Mouse (Mus musculus) midbrain, embryonic 12.5 days (tissue): ENCODE measurements around the gene Srpk2. TPM values are rescaled to one million over a fixed set of nuclear protein-coding genes. Genes with fewer than 3 reads are reported as not detected.

Experiments
- ATAC-seq: fragments of 200-750 bp; cut with Nextera tagmentation; 2 replicates; pipeline ENCODE4 v1.8.0; 2017; ENCODE audit warnings: low read depth, moderate TSS enrichment, moderate library complexity; ENCODE audit not compliant: low FRiP score
- H3K27ac ChIP-seq: fragments of 300-500 bp; sonication (generic); replicated peaks from 2 replicates; pipeline ENCODE4 v1.5.1; 2016; ENCODE audit warnings: mild to moderate bottlenecking
- H3K27me3 ChIP-seq: fragments of 300-500 bp; sonication (generic); 2 replicates; pipeline ENCODE4 v1.6.1; 2016; ENCODE audit warnings: mild to moderate bottlenecking
- H3K36me3 ChIP-seq: fragments of 300-500 bp; sonication (generic); 2 replicates; pipeline ENCODE4 v1.6.1; 2016
- H3K4me1 ChIP-seq: fragments of 300-500 bp; sonication (generic); 2 replicates; pipeline ENCODE4 v1.6.1; 2016
- H3K4me2 ChIP-seq: fragments of 300-500 bp; sonication (generic); replicated peaks from 2 replicates; pipeline ENCODE4 v1.6.1; 2016; ENCODE audit warnings: mild to moderate bottlenecking, moderate library complexity
- H3K4me3 ChIP-seq: fragments of 300-500 bp; sonication (generic); 2 replicates; pipeline ENCODE4 v1.5.1; 2016; ENCODE audit warnings: mild to moderate bottlenecking
- H3K9ac ChIP-seq: fragments of 300-500 bp; sonication (generic); replicated peaks from 2 replicates; pipeline ENCODE4 v1.6.1; 2016; ENCODE audit warnings: mild to moderate bottlenecking, moderate library complexity
- H3K9me3 ChIP-seq: fragments of 300-500 bp; sonication (generic); 2 replicates; pipeline ENCODE4 v1.6.1; 2016; ENCODE audit warnings: mild to moderate bottlenecking
- WGBS: fragments of 180-500 bp; shearing (Covaris S2); methylation state at CpG from one replicate; pipeline ENCODE4 v1.1.7; 2016; 5-methylcytosine and 5-hydroxymethylcytosine counted together
- polyA plus RNA-seq: library from polyadenylated mRNA; unstranded; fragments of >200 nt; fragmentation: Nextera tagmentation; extraction: Ambion mirVana; gene quantifications from 2 replicates; pipeline ENCODE4 v1.2.1, GENCODE M21; 2016

Gene Srpk2
- polyA plus RNA-seq, 1 experiment from 2014 or later = 77.3 TPM

DNA sequence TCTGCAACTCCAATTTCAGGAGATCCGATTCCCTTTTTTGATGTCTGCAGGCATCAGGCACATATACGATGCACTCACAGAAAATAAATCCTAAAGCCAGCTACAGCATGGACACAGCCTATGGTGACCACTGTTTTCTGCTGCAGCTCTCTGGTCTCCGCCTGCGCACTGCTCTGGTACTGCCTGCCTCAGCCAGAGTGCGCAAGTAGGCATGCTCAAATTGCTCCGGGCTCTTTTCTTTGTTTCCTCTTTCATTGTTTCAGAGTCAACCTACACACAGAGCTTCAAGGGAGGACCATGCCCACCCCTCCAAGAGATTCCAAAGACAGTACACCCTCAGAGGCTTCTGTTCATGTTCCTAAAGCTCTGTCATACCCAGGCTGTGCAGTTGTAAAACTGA, 175.8 kb downstream of the Srpk2 start:
- Histone ChIP-seq H3K27ac (no peak overlapping the region), H3K36me3 (peaks cover 39% of the 10 kb centered on the region)

DNA sequence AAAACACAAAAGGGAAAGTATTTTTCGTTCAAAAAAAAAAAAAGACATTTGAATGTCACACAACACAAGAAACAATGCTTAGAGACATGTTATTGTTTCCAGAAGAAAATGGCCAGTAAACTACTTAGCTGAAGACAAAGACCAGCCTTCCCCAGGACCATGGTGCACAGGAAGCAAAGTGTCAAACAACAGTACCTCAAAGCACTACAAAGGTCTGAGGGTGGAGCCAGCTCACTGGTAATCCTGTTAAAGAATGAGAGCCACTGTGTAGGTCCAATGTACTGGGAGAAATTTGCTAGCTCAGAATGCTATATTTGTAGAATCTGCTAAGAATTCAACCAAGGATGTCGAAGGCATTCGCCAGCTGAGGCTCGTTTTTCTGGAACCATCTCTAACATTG, 177.2 kb downstream of the Srpk2 start:
- no peak for ATAC-seq

More for the DNA sequence above, 175.8 kb downstream of the Srpk2 start:
- Histone ChIP-seq H3K9ac (no peak overlapping the region), H3K4me3 (no peak overlapping the region), H3K9me3 (no peaks in the 10 kb centered on the region), H3K4me1 (no peaks in the 10 kb centered on the region), H3K4me2 (no peak overlapping the region), H3K27me3 (no peaks in the 10 kb centered on the region)
- ATAC-seq = no peak
- 85% methylated on average over 6 of the region's 6 CpGs for WGBS

DNA sequence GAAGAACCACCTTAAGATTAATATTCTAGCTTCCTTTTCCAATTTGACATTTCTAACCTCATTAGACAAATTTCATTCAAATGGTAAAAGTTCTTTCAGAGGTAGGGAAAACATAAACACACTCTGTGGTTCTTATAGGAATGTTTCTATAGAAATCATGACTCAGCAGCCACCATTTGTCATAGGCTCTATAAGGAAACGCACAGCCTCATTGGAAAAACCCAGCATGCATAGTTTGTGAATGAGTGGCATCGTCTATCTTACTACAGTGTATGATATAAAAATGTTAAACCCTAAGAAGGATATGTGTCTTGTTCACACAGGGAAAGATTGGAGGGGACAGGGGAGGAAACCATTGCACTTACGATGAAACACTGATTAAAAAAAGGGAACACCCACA, 178.8 kb downstream of the Srpk2 start:
- WGBS = 95% methylated on average over 3 of the region's 3 CpGs
- no peak overlapping the region for H3K27ac ChIP-seq
- no peaks in the 10 kb centered on the region for H3K27me3 ChIP-seq
- H3K9me3 ChIP-seq = no peaks in the 10 kb centered on the region
- H3K4me1 ChIP-seq = no peaks in the 10 kb centered on the region
- peaks cover 46% of the 10 kb centered on the region for H3K36me3 ChIP-seq
- H3K9ac ChIP-seq = no peak overlapping the region
- H3K4me3 ChIP-seq = no peak overlapping the region
- H3K4me2 ChIP-seq = no peak overlapping the region
- no peak for ATAC-seq

More for the DNA sequence above, 177.2 kb downstream of the Srpk2 start:
- Histone ChIP-seq H3K27ac (peak overlapping the region; percentile 26), H3K36me3 (peaks cover 35% of the 10 kb centered on the region), H3K4me1 (no peaks in the 10 kb centered on the region), H3K27me3 (no peaks in the 10 kb centered on the region), H3K9me3 (no peaks in the 10 kb centered on the region), H3K4me2 (no peak overlapping the region), H3K4me3 (no peak overlapping the region), H3K9ac (no peak overlapping the region)
- WGBS = 73% methylated on average over 4 of the region's 4 CpGs

DNA sequence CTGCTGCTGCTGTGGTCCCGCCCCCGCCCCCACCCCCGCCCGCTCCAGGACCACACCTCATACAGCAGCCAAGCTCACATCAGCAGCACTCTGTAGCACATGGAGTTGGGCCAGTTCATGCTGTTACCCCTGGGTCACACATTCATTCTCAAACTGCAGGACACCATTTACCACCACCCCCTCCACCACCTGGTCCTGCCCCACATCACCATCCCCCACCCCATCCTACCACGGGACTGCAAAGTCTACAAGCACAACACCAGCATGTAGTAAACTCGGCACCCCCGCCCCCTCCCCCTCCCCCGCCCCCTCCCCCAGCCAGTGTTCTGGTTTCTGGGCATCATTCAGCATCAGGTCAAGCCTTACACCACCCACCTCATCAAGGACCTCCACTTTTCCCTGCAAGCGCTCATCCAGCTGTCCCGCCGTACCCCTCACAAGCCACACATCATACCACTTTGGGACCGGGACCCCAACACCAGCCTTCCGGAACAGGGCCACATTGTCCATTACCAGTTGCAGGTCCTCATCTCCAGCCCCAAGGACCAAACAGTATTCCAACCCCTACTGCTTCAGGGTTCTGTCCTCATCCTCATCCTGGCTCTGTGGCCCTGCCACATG, 182.0 kb downstream of the Srpk2 start:
- H3K9me3 ChIP-seq = no peaks in the 10 kb centered on the region
- H3K36me3 ChIP-seq = peaks cover 64% of the 10 kb centered on the region
- 85% methylated on average over 11 of the region's 13 CpGs for WGBS
- no peak overlapping the region for H3K9ac ChIP-seq
- no peak overlapping the region for H3K4me3 ChIP-seq
- H3K27ac ChIP-seq = no peak overlapping the region
- no peaks in the 10 kb centered on the region for H3K27me3 ChIP-seq
- H3K4me1 ChIP-seq = no peaks in the 10 kb centered on the region
- peak; percentile 47; the same call in 1 of the 2 replicates for ATAC-seq
- no peak overlapping the region for H3K4me2 ChIP-seq

DNA sequence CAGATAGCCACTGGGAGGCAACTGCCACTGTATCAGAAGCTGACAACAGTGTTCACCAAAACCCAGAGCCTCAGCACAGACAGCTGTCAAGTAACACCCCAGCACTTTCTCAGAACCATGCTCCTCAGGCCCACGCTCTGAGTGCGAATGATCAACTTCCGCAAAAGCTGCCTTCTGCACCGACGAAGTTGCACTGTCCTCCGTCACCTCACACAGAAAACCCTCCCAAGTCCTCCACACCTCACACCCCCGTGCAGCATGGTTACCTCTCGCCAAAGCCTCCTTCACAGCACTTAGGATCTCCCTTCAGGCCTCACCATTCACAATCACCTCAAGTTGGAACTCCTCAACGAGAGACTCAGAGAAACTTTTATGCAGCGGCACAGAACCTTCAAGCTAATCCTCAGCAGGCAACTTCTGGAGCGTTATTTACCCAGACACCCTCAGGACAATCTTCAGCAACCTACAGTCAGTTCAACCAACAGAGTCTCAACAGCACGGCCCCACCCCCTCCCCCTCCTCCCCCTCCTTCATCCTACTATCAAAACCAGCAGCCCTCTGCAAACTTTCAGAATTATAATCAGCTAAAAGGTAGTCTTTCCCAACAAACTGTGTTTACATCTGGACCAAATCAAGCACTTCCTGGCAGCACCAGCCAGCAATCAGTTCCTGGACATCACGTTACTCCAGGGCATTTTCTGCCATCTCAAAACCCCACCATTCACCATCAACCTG, 182.7 kb downstream of the Srpk2 start:
- no peak overlapping the region for H3K4me3 ChIP-seq
- H3K36me3 ChIP-seq = peaks cover 69% of the 10 kb centered on the region
- no peak overlapping the region for H3K27ac ChIP-seq
- H3K4me2 ChIP-seq = no peak overlapping the region
- ATAC-seq = no peak
- no peak overlapping the region for H3K9ac ChIP-seq
- H3K9me3 ChIP-seq = no peaks in the 10 kb centered on the region
- 85% methylated on average over 13 of the region's 13 CpGs for WGBS
- no peaks in the 10 kb centered on the region for H3K4me1 ChIP-seq
- no peaks in the 10 kb centered on the region for H3K27me3 ChIP-seq

DNA sequence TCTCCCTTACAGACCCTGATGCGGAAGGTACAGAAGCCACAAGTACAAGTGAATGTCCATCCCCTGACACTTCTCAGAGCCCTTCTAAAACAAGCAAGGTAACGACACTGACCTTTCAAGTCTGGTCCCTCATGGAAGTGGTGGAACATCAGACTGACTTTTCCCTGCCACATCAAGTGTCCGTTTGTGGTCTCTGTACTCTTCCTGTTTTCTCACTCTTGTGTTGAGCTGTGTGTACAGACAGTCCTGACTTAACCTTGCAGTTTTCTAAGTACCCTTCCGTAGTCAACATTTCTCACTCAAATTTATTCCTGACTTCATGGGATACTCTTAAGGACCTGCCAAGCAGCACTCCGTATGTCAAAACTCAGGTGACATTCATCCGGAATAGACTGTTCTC, 183.7 kb downstream of the Srpk2 start:
- no peak overlapping the region for H3K9ac ChIP-seq
- H3K4me1 ChIP-seq = no peaks in the 10 kb centered on the region
- H3K4me3 ChIP-seq = no peak overlapping the region
- no peak overlapping the region for H3K4me2 ChIP-seq
- H3K27me3 ChIP-seq = no peaks in the 10 kb centered on the region
- H3K36me3 ChIP-seq = peaks cover 75% of the 10 kb centered on the region
- no peak overlapping the region for H3K27ac ChIP-seq
- 95% methylated on average over 6 of the region's 6 CpGs for WGBS
- no peak for ATAC-seq
- H3K9me3 ChIP-seq = no peaks in the 10 kb centered on the region

DNA sequence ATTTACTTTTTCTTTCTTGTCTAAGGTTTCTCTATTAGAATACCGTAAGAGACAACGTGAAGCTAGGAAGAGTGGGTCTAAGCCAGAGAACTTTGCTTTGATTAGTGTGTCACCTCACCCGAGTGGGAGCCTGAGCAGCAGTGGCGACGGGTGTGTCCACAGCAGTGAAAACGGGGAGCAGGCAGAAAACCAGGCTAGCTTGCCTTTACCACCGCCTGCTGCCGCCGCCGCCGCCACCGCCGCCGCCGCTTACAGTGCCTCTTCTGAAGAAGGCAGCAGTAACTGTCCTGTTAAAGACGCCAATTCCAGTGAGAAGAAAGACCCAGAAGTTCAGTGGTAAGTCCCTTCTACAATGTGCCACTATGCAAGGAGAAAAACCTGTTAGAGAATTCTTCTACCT, 185.2 kb downstream of the Srpk2 start:
- no peaks in the 10 kb centered on the region for H3K27me3 ChIP-seq
- no peak overlapping the region for H3K9ac ChIP-seq
- H3K27ac ChIP-seq = no peak overlapping the region
- no peaks in the 10 kb centered on the region for H3K9me3 ChIP-seq
- peaks cover 78% of the 10 kb centered on the region for H3K36me3 ChIP-seq
- ATAC-seq = no peak
- H3K4me3 ChIP-seq = no peak overlapping the region
- 94% methylated on average over 16 of the region's 16 CpGs for WGBS
- H3K4me1 ChIP-seq = no peaks in the 10 kb centered on the region
- H3K4me2 ChIP-seq = no peak overlapping the region

DNA sequence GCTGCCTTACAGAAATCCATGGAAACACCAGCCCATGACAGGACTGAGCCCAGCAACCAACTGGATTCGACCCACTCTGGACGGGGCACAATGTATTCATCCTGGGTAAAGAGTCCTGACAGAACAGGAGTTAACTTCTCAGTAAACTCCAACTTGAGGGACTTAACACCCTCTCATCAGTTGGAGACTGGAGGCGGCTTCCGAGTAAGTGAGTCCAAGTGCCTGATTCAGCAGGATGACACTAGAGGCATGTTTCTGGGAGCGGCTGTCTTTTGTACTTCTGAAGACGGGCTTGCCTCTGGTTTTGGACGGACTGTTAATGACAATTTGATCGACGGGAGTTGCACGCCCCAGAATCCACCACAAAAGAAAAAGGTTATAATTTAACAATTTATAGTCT, 186.5 kb downstream of the Srpk2 start:
- Histone ChIP-seq H3K27ac (no peak overlapping the region), H3K4me1 (no peaks in the 10 kb centered on the region), H3K27me3 (no peaks in the 10 kb centered on the region), H3K36me3 (peaks cover 85% of the 10 kb centered on the region), H3K9me3 (no peaks in the 10 kb centered on the region), H3K4me2 (no peak overlapping the region), H3K9ac (no peak overlapping the region), H3K4me3 (no peak overlapping the region)
- no peak for ATAC-seq
- 95% methylated on average over 10 of the region's 10 CpGs for WGBS

DNA sequence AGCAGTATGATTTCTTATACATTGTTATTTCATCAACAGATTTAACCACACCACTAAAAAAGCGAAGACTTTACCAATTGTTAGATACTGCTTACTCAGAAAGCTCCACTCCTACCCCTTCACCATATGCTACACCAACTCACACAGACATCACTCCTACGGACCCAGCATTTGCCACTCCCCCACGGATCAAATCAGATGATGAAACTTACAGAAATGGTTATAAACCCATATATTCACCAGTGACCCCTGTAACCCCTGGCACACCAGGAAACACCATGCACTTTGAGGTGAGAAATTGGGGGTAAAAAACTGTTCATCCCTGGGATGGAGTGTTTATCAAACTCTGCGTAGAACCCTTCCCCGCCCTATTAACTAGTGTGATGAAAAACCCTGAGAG, 187.5 kb downstream of the Srpk2 start:
- no peaks in the 10 kb centered on the region for H3K27me3 ChIP-seq
- ATAC-seq = no peak
- no peak overlapping the region for H3K27ac ChIP-seq
- H3K4me1 ChIP-seq = no peaks in the 10 kb centered on the region
- no peak overlapping the region for H3K4me3 ChIP-seq
- no peak overlapping the region for H3K4me2 ChIP-seq
- peaks cover 85% of the 10 kb centered on the region for H3K36me3 ChIP-seq
- H3K9me3 ChIP-seq = no peaks in the 10 kb centered on the region
- no peak overlapping the region for H3K9ac ChIP-seq
- 95% methylated on average over 5 of the region's 5 CpGs for WGBS

DNA sequence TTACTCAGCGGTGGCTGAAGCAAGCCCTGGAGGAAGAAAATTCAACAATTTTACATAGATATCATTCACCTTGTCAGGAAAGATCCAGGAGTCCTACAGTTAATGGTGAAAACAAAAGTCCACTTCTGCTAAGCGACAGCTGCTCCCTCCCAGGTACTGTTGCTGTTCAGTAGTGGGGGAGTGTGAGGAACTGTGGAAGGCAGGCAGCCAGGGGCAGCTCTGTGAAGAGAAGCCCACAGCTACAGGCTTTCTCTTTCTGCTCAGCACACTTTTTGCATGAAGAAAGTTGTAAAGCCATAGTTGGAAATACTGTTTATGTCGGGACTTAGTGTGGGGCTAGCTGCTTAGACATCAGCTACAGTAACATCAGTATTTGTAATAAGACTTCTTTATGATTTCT, 188.0 kb downstream of the Srpk2 start:
- Histone ChIP-seq H3K4me2 (no peak overlapping the region), H3K27me3 (no peaks in the 10 kb centered on the region), H3K36me3 (peaks cover 82% of the 10 kb centered on the region), H3K9ac (no peak overlapping the region), H3K9me3 (no peaks in the 10 kb centered on the region), H3K4me1 (no peaks in the 10 kb centered on the region), H3K27ac (no peak overlapping the region), H3K4me3 (no peak overlapping the region)
- WGBS = 95% methylated on average over 3 of the region's 3 CpGs
- ATAC-seq = no peak

DNA sequence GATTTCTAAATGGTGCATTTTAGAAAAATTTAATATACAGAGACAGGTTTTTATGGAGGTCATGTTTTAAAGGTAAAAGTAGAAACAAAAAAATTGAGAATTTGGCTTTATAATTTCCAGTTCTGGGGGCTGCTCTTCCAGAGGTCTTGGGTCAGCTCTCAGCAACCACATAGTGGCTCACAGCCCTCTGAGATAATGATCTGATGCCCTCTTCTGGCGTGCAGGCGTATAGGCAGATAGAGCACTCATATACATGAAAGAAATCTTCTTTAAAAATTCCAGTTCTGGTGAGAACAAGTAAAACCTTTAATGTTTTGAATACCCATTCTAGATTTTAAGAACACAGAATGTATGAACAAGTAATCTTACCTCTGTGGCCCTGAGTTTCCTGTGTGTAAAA, 193.6 kb downstream of the Srpk2 start:
- Histone ChIP-seq H3K9ac (no peak overlapping the region), H3K27me3 (no peaks in the 10 kb centered on the region), H3K4me1 (no peaks in the 10 kb centered on the region), H3K27ac (no peak overlapping the region), H3K36me3 (peaks cover 79% of the 10 kb centered on the region), H3K9me3 (no peaks in the 10 kb centered on the region), H3K4me2 (no peak overlapping the region), H3K4me3 (no peak overlapping the region)
- 59% methylated on average over 2 of the region's 2 CpGs for WGBS
- ATAC-seq = peak; percentile 75; the same call in 1 of the 2 replicates

DNA sequence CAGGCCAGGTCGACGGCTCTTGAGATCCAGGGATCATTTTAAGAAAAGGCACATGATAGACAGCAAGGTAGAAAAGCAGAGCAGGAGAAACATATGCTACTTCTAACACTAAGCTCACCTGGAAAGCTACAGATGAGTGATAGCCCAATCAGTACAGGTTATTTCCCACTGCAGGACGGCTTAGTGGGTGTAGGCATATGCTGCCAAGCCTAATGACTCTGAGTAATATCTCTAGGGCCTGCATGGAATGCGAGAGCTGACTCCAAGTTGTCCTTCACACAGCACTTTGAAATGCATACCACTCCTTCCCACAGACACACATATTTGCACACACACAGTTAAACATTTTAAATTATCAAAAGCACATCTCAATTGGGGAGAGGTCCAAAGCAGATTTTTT, 195.2 kb downstream of the Srpk2 start:
- no peak overlapping the region for H3K9ac ChIP-seq
- ATAC-seq = no peak
- no peak overlapping the region for H3K4me3 ChIP-seq
- H3K36me3 ChIP-seq = peaks cover 79% of the 10 kb centered on the region
- WGBS = 86% methylated on average over 4 of the region's 4 CpGs
- H3K9me3 ChIP-seq = no peaks in the 10 kb centered on the region
- no peaks in the 10 kb centered on the region for H3K4me1 ChIP-seq
- no peak overlapping the region for H3K4me2 ChIP-seq
- no peak overlapping the region for H3K27ac ChIP-seq
- H3K27me3 ChIP-seq = no peaks in the 10 kb centered on the region
